8 mouse cellular contexts compared by ENCODE assay signal in genomic region chr2:140670963-140671702, GRCm38 (mm10). TPM values are rescaled to one million over a fixed set of nuclear protein-coding genes. Genes with fewer than 3 reads are reported as not detected.
DNase-seq lines count a peak whose midpoint lies in the region; ATAC-seq lines count a peak whose summit lies in the region.

Flrt3 (minus strand) TSS chr2:140671469.

- H3K4me2 ChIP-seq in heart, embryonic 12.5 days: peak within 1 kb of the TSS; percentile 59
- peak within 1 kb of the TSS; percentile 76 for H3K4me2 ChIP-seq in kidney, embryonic 16.5 days (replicated peaks; ENCODE audit: low read depth, low read length)
- H3K4me2 ChIP-seq in limb, embryonic 15.5 days: peak within 1 kb of the TSS; percentile 49
- H3K4me2 ChIP-seq in midbrain, embryonic 16.5 days (ENCODE audit: low read length): peak within 1 kb of the TSS; percentile 58

- peak within 1 kb of the TSS; percentile 73 for H3K27ac ChIP-seq in heart, embryonic 12.5 days (ENCODE audit: poor library complexity, severe bottlenecking)
- H3K27ac ChIP-seq in kidney, embryonic 16.5 days (ENCODE audit: low read length): peak within 1 kb of the TSS; percentile 80
- peak within 1 kb of the TSS; percentile 86 for H3K27ac ChIP-seq in limb, embryonic 15.5 days
- peak within 1 kb of the TSS; percentile 80 for H3K27ac ChIP-seq in midbrain, embryonic 16.5 days (ENCODE audit: low read length)

- H3K4me3 ChIP-seq in heart, embryonic 12.5 days: peak within 1 kb of the TSS; percentile 67
- peak within 1 kb of the TSS; percentile 70 for H3K4me3 ChIP-seq in kidney, embryonic 16.5 days (ENCODE audit: low read length)
- H3K4me3 ChIP-seq in limb, embryonic 15.5 days: peak within 1 kb of the TSS; percentile 58
- H3K4me3 ChIP-seq in midbrain, embryonic 16.5 days (ENCODE audit: low read depth, low read length): peak within 1 kb of the TSS; percentile 45

- no peaks in the 10 kb centered on the region for H3K36me3 ChIP-seq in heart, embryonic 12.5 days
- no peaks in the 10 kb centered on the region for H3K36me3 ChIP-seq in kidney, embryonic 16.5 days (ENCODE audit: insufficient read depth, low read length)
- H3K36me3 ChIP-seq in limb, embryonic 15.5 days: no peaks in the 10 kb centered on the region
- H3K36me3 ChIP-seq in midbrain, embryonic 16.5 days (ENCODE audit: control insufficient read depth, insufficient read depth, low read length): no peaks in the 10 kb centered on the region

- DNase-seq in spleen, postnatal 36 days (ENCODE audit: low spot score in 2 of 2): peak; percentile 9 to 10
- DNase-seq in spleen, postnatal 14 days (ENCODE audit: low spot score in 2 of 2): no peak
- DNase-seq in fat pad, adult 2 months (ENCODE audit: extremely low read depth, low read depth, low spot score): peak; percentile 31
- peak; percentile 98 for DNase-seq in telencephalon, adult 2 months (ENCODE audit: low read depth, low spot score)

- peak; percentile 97 for ATAC-seq in heart, embryonic 12.5 days (ENCODE audit: insufficient number of reproducible peaks, low FRiP score)
- ATAC-seq in kidney, embryonic 16.5 days (ENCODE audit: low FRiP score, low TSS enrichment): peak; percentile 100
- peak; percentile 97 for ATAC-seq in limb, embryonic 15.5 days (ENCODE audit: insufficient number of reproducible peaks, low FRiP score, low TSS enrichment, low read depth)
- ATAC-seq in midbrain, embryonic 16.5 days: peak; percentile 98

- H3K9me3 ChIP-seq in heart, embryonic 12.5 days (replicated peaks): no peaks in the 10 kb centered on the region
- no peaks in the 10 kb centered on the region for H3K9me3 ChIP-seq in kidney, embryonic 16.5 days (ENCODE audit: low read length)
- no peaks in the 10 kb centered on the region for H3K9me3 ChIP-seq in limb, embryonic 15.5 days
- H3K9me3 ChIP-seq in midbrain, embryonic 16.5 days (replicated peaks; ENCODE audit: control insufficient read depth, low read length, poor library complexity, severe bottlenecking): no peaks in the 10 kb centered on the region

- H3K4me1 ChIP-seq in heart, embryonic 12.5 days (replicated peaks): peaks cover 11% of the 10 kb centered on the region
- peaks cover 22% of the 10 kb centered on the region for H3K4me1 ChIP-seq in kidney, embryonic 16.5 days (ENCODE audit: insufficient read depth, low read length)
- peaks cover 12% of the 10 kb centered on the region for H3K4me1 ChIP-seq in limb, embryonic 15.5 days
- peaks cover 20% of the 10 kb centered on the region for H3K4me1 ChIP-seq in midbrain, embryonic 16.5 days (ENCODE audit: control insufficient read depth, insufficient read depth, low read length)

- H3K9ac ChIP-seq in heart, embryonic 12.5 days: peak within 1 kb of the TSS; percentile 84
- peak within 1 kb of the TSS; percentile 79 for H3K9ac ChIP-seq in kidney, embryonic 16.5 days (replicated peaks; ENCODE audit: low read length)
- peak within 1 kb of the TSS; percentile 63 for H3K9ac ChIP-seq in limb, embryonic 15.5 days
- peak within 1 kb of the TSS; percentile 72 for H3K9ac ChIP-seq in midbrain, embryonic 16.5 days (ENCODE audit: low read depth, low read length)

- under 1% methylated on average over 26 of the region's 26 CpGs for WGBS in heart, embryonic 12.5 days
- under 1% methylated on average over 26 of the region's 26 CpGs for WGBS in kidney, embryonic 16.5 days
- under 1% methylated on average over 26 of the region's 26 CpGs for WGBS in limb, embryonic 15.5 days
- under 1% methylated on average over 26 of the region's 26 CpGs for WGBS in midbrain, embryonic 16.5 days

- no peaks in the 10 kb centered on the region for H3K27me3 ChIP-seq in heart, embryonic 12.5 days (replicated peaks)
- no peaks in the 10 kb centered on the region for H3K27me3 ChIP-seq in kidney, embryonic 16.5 days (ENCODE audit: insufficient read depth, low read length)
- H3K27me3 ChIP-seq in limb, embryonic 15.5 days: no peaks in the 10 kb centered on the region
- H3K27me3 ChIP-seq in midbrain, embryonic 16.5 days (ENCODE audit: control insufficient read depth, insufficient read depth, low read depth, low read length): no peaks in the 10 kb centered on the region

RNA-seq across cellular contexts. Expression of gene Flrt3, which starts in this region (rescaled TPM):
- 37.1 and 40.3 TPM in 2 replicates for polyA plus RNA-seq in heart, embryonic 12.5 days (2016; fragmentation: Nextera tagmentation; extraction: Ambion mirVana)
- 26.6 and 27.7 TPM in 2 replicates for polyA plus RNA-seq in kidney, embryonic 16.5 days (2015; fragmentation: Nextera tagmentation; extraction: Ambion mirVana)
- polyA plus RNA-seq in limb, embryonic 15.5 days (2015; fragmentation: Nextera tagmentation; extraction: Ambion mirVana): 36.9 and 41.4 TPM in 2 replicates
- polyA plus RNA-seq in midbrain, embryonic 16.5 days (2015; fragmentation: Nextera tagmentation; extraction: Ambion mirVana): 37.8 and 46.7 TPM in 2 replicates

Comparison
In these comparisons a context has a peak if more than half of its experiments do, and no peak if none do; other contexts are left out.
1. DNase-seq: peak in spleen, postnatal 36 days (2 of 2), fat pad, adult 2 months (single experiment) and telencephalon, adult 2 months (single experiment); none in spleen, postnatal 14 days (0 of 2).
2. Peak in every context shown above with its lines, with median percentiles within 50 percentile points of each other: ATAC-seq, H3K27ac ChIP-seq, H3K4me2 ChIP-seq, H3K4me3 ChIP-seq and H3K9ac ChIP-seq.